ENCODE assay signal across 22 mouse cellular contexts in genomic region chr1:64866140-64866539, GRCm38 (mm10).
DNase-seq lines count a peak whose midpoint lies in the region; ATAC-seq and TF ChIP-seq lines count a peak whose summit lies in the region.
"Had no signal": no experiment of that assay in that cellular context is flagged by ENCODE, and none has a peak within 500 bp of the region (broad histone marks: within the 10 kb centered on the region; RNA-seq: fewer than 3 reads in every experiment).

No protein-coding gene starts in this region.

- no peak overlapping the region for H3K4me3 ChIP-seq in G1E (ENCODE audit: low read depth, low read length)
- no peak overlapping the region for H3K4me3 ChIP-seq in forebrain, embryonic 14.5 days (ENCODE audit: low read depth, low read length)
- H3K4me3 ChIP-seq: embryonic facial prominence, embryonic 13.5 days; embryonic facial prominence, embryonic 15.5 days; erythroblast, embryonic 14.5 days; forebrain, embryonic 10.5 days; forebrain, embryonic 12.5 days; forebrain, embryonic 15.5 days had no signal

- TF ChIP-seq CTCF in G1E (IDR thresholded peaks at IDR 0.05; ENCODE audit: low read depth, low read length), result no peak

- peaks cover 13% of the 10 kb centered on the region for H3K4me1 ChIP-seq in G1E (ENCODE audit: insufficient read depth, low read depth, low read length)
- H3K4me1 ChIP-seq in forebrain, embryonic 14.5 days (ENCODE audit: control insufficient read depth, insufficient read depth, low read length), result no peaks in the 10 kb centered on the region
- H3K4me1 ChIP-seq: forebrain, embryonic 12.5 days; forebrain, embryonic 15.5 days had no signal

- H3K4me2 ChIP-seq in forebrain, embryonic 14.5 days (ENCODE audit: low read length), result no peak overlapping the region
- H3K4me2 ChIP-seq: embryonic facial prominence, embryonic 13.5 days; embryonic facial prominence, embryonic 15.5 days; forebrain, embryonic 12.5 days; forebrain, embryonic 15.5 days had no signal

- ATAC-seq in G1E (ENCODE audit: extremely low read depth, insufficient number of reproducible peaks, low FRiP score, poor library complexity, severe bottlenecking), result peak; percentile 22; the same call in 1 of the 2 replicates
- ATAC-seq in forebrain, embryonic 14.5 days, result no peak
- ATAC-seq: activated CD4-positive, CD25-positive, alpha-beta regulatory T cell, adult 4 months; forebrain, embryonic 15.5 days; forebrain, postnatal 0 days had no signal

- H3K27me3 ChIP-seq in G1E (ENCODE audit: insufficient read depth, low read length), result no peaks in the 10 kb centered on the region
- no peaks in the 10 kb centered on the region for H3K27me3 ChIP-seq in splenic B cell, adult 2 months (ENCODE audit: control insufficient read depth, insufficient read depth, low read length, poor library complexity, severe bottlenecking)
- H3K27me3 ChIP-seq in forebrain, embryonic 14.5 days (replicated peaks; ENCODE audit: control insufficient read depth, insufficient read depth, low read length), result no peaks in the 10 kb centered on the region
- H3K27me3 ChIP-seq: embryonic facial prominence, embryonic 13.5 days; embryonic facial prominence, embryonic 15.5 days; forebrain, embryonic 12.5 days; forebrain, embryonic 15.5 days had no signal

- no peak overlapping the region for H3K27ac ChIP-seq in forebrain, embryonic 14.5 days (ENCODE audit: low read depth, low read length)
- H3K27ac ChIP-seq: embryonic facial prominence, embryonic 13.5 days; embryonic facial prominence, embryonic 15.5 days; forebrain, embryonic 10.5 days; forebrain, embryonic 12.5 days; forebrain, embryonic 15.5 days had no signal

- DNase-seq in G1E (ENCODE audit: low spot score), result no peak
- peak; percentile 19 for DNase-seq in MEL-GATA-1-ER (ENCODE audit: extremely low read depth, low read depth)
- peak; percentile 17 for DNase-seq in splenic B cell, adult 2 months (ENCODE audit: low read depth, low spot score)
- DNase-seq in T-cell, adult 2 months (ENCODE audit: low spot score), result no peak
- no peak for DNase-seq in urinary bladder, adult 18-20 months (ENCODE audit: low spot score in 2 of 2)
- DNase-seq in forebrain, embryonic 14.5 days (ENCODE audit: low spot score), result no peak
- DNase-seq: adrenal gland, adult 8-10 months; adrenal gland, postnatal 14 days; adrenal gland, postnatal 36 days; cerebellum, adult 18-20 months; cerebellum, adult 8-10 months; cerebellum, adult 9-11 months; cerebellum, postnatal 14 days; cerebellum, postnatal 36 days; forebrain, postnatal 0 days had no signal

- no peaks in the 10 kb centered on the region for H3K9me3 ChIP-seq in G1E (replicated peaks)
- no peaks in the 10 kb centered on the region for H3K9me3 ChIP-seq in forebrain, embryonic 14.5 days (replicated peaks; ENCODE audit: control insufficient read depth, low read length)
- H3K9me3 ChIP-seq: embryonic facial prominence, embryonic 13.5 days; embryonic facial prominence, embryonic 15.5 days; forebrain, embryonic 10.5 days; forebrain, embryonic 12.5 days; forebrain, embryonic 15.5 days had no signal

- no peaks in the 10 kb centered on the region for H3K36me3 ChIP-seq in G1E (replicated peaks)
- H3K36me3 ChIP-seq in splenic B cell, adult 2 months (ENCODE audit: control insufficient read depth, insufficient read depth, low read length, poor library complexity, severe bottlenecking), result no peaks in the 10 kb centered on the region; the same call in 1 of the 2 replicates
- no peaks in the 10 kb centered on the region for H3K36me3 ChIP-seq in forebrain, embryonic 14.5 days (ENCODE audit: control insufficient read depth, insufficient read depth, low read length)
- H3K36me3 ChIP-seq: embryonic facial prominence, embryonic 13.5 days; embryonic facial prominence, embryonic 15.5 days; forebrain, embryonic 10.5 days; forebrain, embryonic 12.5 days; forebrain, embryonic 15.5 days had no signal

- no peak overlapping the region for H3K9ac ChIP-seq in forebrain, embryonic 14.5 days (ENCODE audit: low read length)
- H3K9ac ChIP-seq: embryonic facial prominence, embryonic 13.5 days; embryonic facial prominence, embryonic 15.5 days; forebrain, embryonic 12.5 days; forebrain, embryonic 15.5 days; forebrain, postnatal 0 days had no signal

- WGBS in forebrain, embryonic 14.5 days, result 76% methylated on average over 1 of the region's 1 CpGs

Comparison
In these comparisons a context has a peak if more than half of its experiments do, and no peak if none do; other contexts are left out.
1. DNase-seq: peak in MEL-GATA-1-ER (single experiment) and splenic B cell, adult 2 months (single experiment); none in G1E (single experiment), T-cell, adult 2 months (single experiment), urinary bladder, adult 18-20 months (0 of 2) and forebrain, embryonic 14.5 days (single experiment).